Mouse (Mus musculus): Measurements from ENCODE around the gene Lsm6. TPM values are rescaled to one million over a fixed set of nuclear protein-coding genes. Genes with fewer than 3 reads are reported as not detected.

Gene Lsm6
- total and polyA plus RNA-seq, 3 experiments, result 60.0 to 186 (median 67.7) TPM

GRCm38 (mm10) chr8:78808439-78808838 is 12.5 kb downstream of the Lsm6 start:
- TF ChIP-seq BHLHE40 (IDR thresholded peaks at IDR 0.05; ENCODE audit: low read depth, low read length) (no peak), PAX5 (IDR thresholded peaks at IDR 0.05; ENCODE audit: low read length) (no peak), ZMIZ1 (IDR thresholded peaks at IDR 0.05; ENCODE audit: low read depth, low read length) (no peak), EP300 (IDR thresholded peaks at IDR 0.05; ENCODE audit: low read length) (no peak), CTCF (conservative IDR thresholded peaks at IDR 0.05 in 1 of 2, IDR thresholded peaks at IDR 0.05 in 1 of 2; ENCODE audit: low read depth in 2 of 2, low read length in 2 of 2) (no peak), CHD2 (IDR thresholded peaks at IDR 0.05; ENCODE audit: low read length) (no peak), USF1 (IDR thresholded peaks at IDR 0.05; ENCODE audit: low read depth, low read length) (no peak), GABPA (IDR thresholded peaks at IDR 0.05; ENCODE audit: insufficient replicate concordance, low read depth, low read length) (no peak), ETS1 (conservative IDR thresholded peaks at IDR 0.05; ENCODE audit: low read depth, low read length) (no peak)
- no peak overlapping the region for H3K27ac ChIP-seq (ENCODE audit: insufficient read depth, low read depth)
- no peaks in the 10 kb centered on the region for H3K27me3 ChIP-seq (replicated peaks)
- in situ Hi-C loops (cut with MboI; ENCODE audit: low pct_ligation_motif_present, low pct_unique_long_range_greater_than_20kb, low sequenced_read_pairs), result no loop called here
- DNase-seq (ENCODE audit: extremely low read depth), result no peak
- H3K4me2 ChIP-seq (ENCODE audit: insufficient read depth, low read depth, poor library complexity, severe bottlenecking), result no peak overlapping the region
- H3K36me3 ChIP-seq (replicated peaks in 1 of 2; ENCODE audit: control insufficient read depth in 1 of 2, insufficient read depth in 1 of 2, low read length in 1 of 2), result peaks cover 67 to 96% of the 10 kb centered on the region in 2 experiments
- H3K4me3 ChIP-seq (replicated peaks in 1 of 3; ENCODE audit: low read depth in 2 of 3, low read length in 2 of 3, poor library complexity in 1 of 3), result no peak overlapping the region
- H3K4me1 ChIP-seq (ENCODE audit: control insufficient read depth in 1 of 2, insufficient read depth in 2 of 2), result no peaks in the 10 kb centered on the region
- no peak overlapping the region for H3K9ac ChIP-seq (ENCODE audit: insufficient read depth, low read depth)
- dilution Hi-C loops (cut with MboI; ENCODE audit: extremely low pct_ligation_motif_present, extremely low pct_unique_long_range_greater_than_20kb, low sequenced_read_pairs), result no loop called here
- H3K9me3 ChIP-seq (replicated peaks; ENCODE audit: low read length), result no peaks in the 10 kb centered on the region
- no peaks in the 10 kb centered on the region for H3K79me2 ChIP-seq (replicated peaks; ENCODE audit: control insufficient read depth, extremely low read depth, insufficient read depth, poor library complexity, severe bottlenecking)

- Histone ChIP-seq H3K4me1 (ENCODE audit: control insufficient read depth in 1 of 2, insufficient read depth in 2 of 2) (no peaks in the 10 kb centered on the region), H3K9ac (ENCODE audit: insufficient read depth, low read depth) (no peak overlapping the region), H3K9me3 (replicated peaks; ENCODE audit: low read length) (no peaks in the 10 kb centered on the region), H3K27me3 (replicated peaks) (no peaks in the 10 kb centered on the region), H3K36me3 (replicated peaks in 1 of 2; ENCODE audit: control insufficient read depth in 1 of 2, insufficient read depth in 1 of 2, low read length in 1 of 2) (peaks cover 61 to 95% of the 10 kb centered on the region in 2 experiments), H3K4me3 (replicated peaks in 1 of 3; ENCODE audit: low read depth in 2 of 3, low read length in 2 of 3, poor library complexity in 1 of 3) (no peak overlapping the region), H3K79me2 (replicated peaks; ENCODE audit: control insufficient read depth, extremely low read depth, insufficient read depth, poor library complexity, severe bottlenecking) (no peaks in the 10 kb centered on the region), H3K4me2 (ENCODE audit: insufficient read depth, low read depth, poor library complexity, severe bottlenecking) (no peak overlapping the region), H3K27ac (ENCODE audit: insufficient read depth, low read depth) (no peak overlapping the region)
- dilution Hi-C loops (cut with MboI; ENCODE audit: extremely low pct_ligation_motif_present, extremely low pct_unique_long_range_greater_than_20kb, low sequenced_read_pairs) (no loop called here), in situ Hi-C loops (cut with MboI; ENCODE audit: low pct_ligation_motif_present, low pct_unique_long_range_greater_than_20kb, low sequenced_read_pairs) (no loop called here)
- no peak for TF ChIP-seq SIN3A (IDR thresholded peaks at IDR 0.05; ENCODE audit: low read length)
- TF ChIP-seq TCF12 (IDR thresholded peaks at IDR 0.05; ENCODE audit: low read depth, low read length), result no peak
- no peak for TF ChIP-seq BHLHE40 (IDR thresholded peaks at IDR 0.05; ENCODE audit: low read depth, low read length)
- TF ChIP-seq MXI1 (IDR thresholded peaks at IDR 0.05; ENCODE audit: low read depth, low read length), result no peak
- no peak for TF ChIP-seq E2F4 (IDR thresholded peaks at IDR 0.05; ENCODE audit: insufficient replicate concordance, low read depth, low read length)
- no peak for TF ChIP-seq IRF4 (IDR thresholded peaks at IDR 0.05; ENCODE audit: low read depth, low read length)
- TF ChIP-seq UBTF (IDR thresholded peaks at IDR 0.05; ENCODE audit: low read depth, low read length), result no peak
- TF ChIP-seq RCOR1 (conservative IDR thresholded peaks at IDR 0.05; ENCODE audit: low read depth, low read length), result no peak
- TF ChIP-seq ETS1 (conservative IDR thresholded peaks at IDR 0.05; ENCODE audit: low read depth, low read length), result no peak
- no peak for TF ChIP-seq KAT2A (IDR thresholded peaks at IDR 0.05; ENCODE audit: insufficient replicate concordance, low read length)
- TF ChIP-seq ZNF384 (IDR thresholded peaks at IDR 0.05; ENCODE audit: low read depth, low read length), result no peak
- no peak for DNase-seq (ENCODE audit: extremely low read depth)
Observed at GRCm38 (mm10) chr8:78807283-78807682, 13.7 kb downstream of the Lsm6 start.
